Mouse (Mus musculus) midbrain, embryonic 11.5 days (tissue): Measurements from ENCODE around the gene Smc5. TPM values are rescaled to one million over a fixed set of nuclear protein-coding genes. Genes with fewer than 3 reads are reported as not detected.

ENCODE experiments used
- ATAC-seq: fragments of 200-750 bp; cut with Nextera tagmentation; 2 replicates; pipeline ENCODE4 v1.8.0; 2017; ENCODE audit warnings: moderate TSS enrichment, moderate library complexity; ENCODE audit not compliant: low FRiP score
- DNase-seq: peaks from one replicate; pipeline ENCODE4 v3.0.0; 2015; ENCODE audit warnings: low spot score; ENCODE audit errors: missing footprints
- H3K27ac ChIP-seq: fragments of 300-500 bp; sonication (generic); 2 replicates; pipeline ENCODE4 v1.5.1; 2014; ENCODE audit warnings: low read depth, low read length
- H3K27me3 ChIP-seq: fragments of 300-500 bp; sonication (generic); 2 replicates; pipeline ENCODE4 v1.6.1; 2014; ENCODE audit warnings: mild to moderate bottlenecking, low read length, moderate library complexity, mixed read lengths; ENCODE audit not compliant: control insufficient read depth, insufficient read depth
- H3K36me3 ChIP-seq: fragments of 300-500 bp; sonication (generic); 2 replicates; pipeline ENCODE4 v1.6.1; 2014; ENCODE audit warnings: mild to moderate bottlenecking, low read length, moderate library complexity, mixed read lengths; ENCODE audit not compliant: control insufficient read depth, insufficient read depth
- H3K4me1 ChIP-seq: fragments of 300-500 bp; sonication (generic); 2 replicates; pipeline ENCODE4 v1.6.1; 2014; ENCODE audit warnings: low read length; ENCODE audit not compliant: control insufficient read depth, insufficient read depth
- H3K4me2 ChIP-seq: fragments of 300-500 bp; sonication (generic); 2 replicates; pipeline ENCODE4 v1.6.1; 2014; ENCODE audit warnings: mild to moderate bottlenecking, moderate library complexity
- H3K4me3 ChIP-seq: fragments of 300-500 bp; sonication (generic); 2 replicates; pipeline ENCODE4 v1.5.1; 2014; ENCODE audit warnings: low read depth, low read length
- H3K9ac ChIP-seq: fragments of 300-500 bp; sonication (generic); 2 replicates; pipeline ENCODE4 v1.6.1; 2014; ENCODE audit warnings: low read length
- H3K9me3 ChIP-seq: fragments of 300-500 bp; sonication (generic); 2 replicates; pipeline ENCODE4 v1.6.1; 2016; ENCODE audit warnings: low read length; ENCODE audit not compliant: control insufficient read depth
- WGBS: fragments of 180-500 bp; shearing (Covaris S2); extraction: QIAGEN DNeasy Blood & Tissue Kit; methylation state at CpG from one replicate; pipeline ENCODE4 v1.1.7; 2014; 5-methylcytosine and 5-hydroxymethylcytosine counted together
- polyA plus RNA-seq: library from polyadenylated mRNA; unstranded; fragments of >200 nt; fragmentation: Nextera tagmentation; extraction: Ambion mirVana; gene quantifications from 2 replicates; pipeline ENCODE4 v1.2.1, GENCODE M21; 2014

The Smc5 gene
- polyA plus RNA-seq, 1 experiment from 2014 or later: 52.6 TPM

DNA sequence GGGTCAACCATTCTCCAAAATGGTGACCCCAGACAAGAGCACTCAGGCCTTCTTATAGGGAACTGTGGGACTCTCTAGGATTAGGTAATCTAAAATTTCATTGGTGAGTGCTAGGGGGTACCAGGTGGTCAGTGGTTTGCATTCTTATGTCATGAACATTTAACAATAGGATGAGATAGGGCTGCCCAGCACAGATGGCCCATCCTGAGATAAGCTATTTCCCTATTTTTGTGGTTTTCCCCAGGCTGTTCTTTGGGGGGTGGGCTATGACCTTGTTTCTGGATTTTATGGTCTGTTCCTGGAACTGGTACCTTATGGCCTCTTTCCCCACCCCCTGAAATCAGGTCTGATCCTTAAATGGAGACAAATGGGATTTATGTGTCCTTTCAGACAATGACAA is 23.5 kb upstream of the Smc5 start:
- no peaks in the 10 kb centered on the region for H3K4me1 ChIP-seq
- no peaks in the 10 kb centered on the region for H3K9me3 ChIP-seq
- peak; percentile 33 for DNase-seq
- no peak for ATAC-seq
- H3K36me3 ChIP-seq: no peaks in the 10 kb centered on the region
- no peak overlapping the region for H3K9ac ChIP-seq
- H3K27ac ChIP-seq: no peak overlapping the region
- H3K4me3 ChIP-seq: no peak overlapping the region
- H3K27me3 ChIP-seq: no peaks in the 10 kb centered on the region
- no peak overlapping the region for H3K4me2 ChIP-seq

DNA sequence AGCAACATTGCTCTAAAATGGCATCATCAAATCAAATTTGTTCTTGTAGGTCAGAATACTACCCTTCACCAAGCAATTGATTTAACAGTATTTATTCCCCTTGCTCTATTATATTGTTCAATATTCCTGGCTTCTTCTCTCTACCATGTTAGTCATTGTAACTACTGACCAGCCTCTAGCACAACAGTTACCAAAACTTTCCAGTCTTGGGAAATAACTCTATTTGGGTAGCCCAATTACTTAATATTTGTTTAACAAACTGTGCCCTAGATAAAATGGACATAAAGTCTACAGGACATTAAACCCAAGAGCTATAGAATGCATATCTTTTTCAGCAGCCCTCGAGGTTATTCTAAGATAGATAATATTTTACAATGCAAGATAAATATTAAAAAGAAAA is 15.6 kb upstream of the Smc5 start:
- Histone ChIP-seq H3K36me3 (no peaks in the 10 kb centered on the region), H3K27ac (no peak overlapping the region), H3K4me1 (no peaks in the 10 kb centered on the region), H3K27me3 (no peaks in the 10 kb centered on the region), H3K4me2 (no peak overlapping the region), H3K4me3 (no peak overlapping the region), H3K9ac (no peak overlapping the region), H3K9me3 (no peaks in the 10 kb centered on the region)
- ATAC-seq: no peak
- peak; percentile 17 for DNase-seq
- 76% methylated on average over 1 of the region's 1 CpGs for WGBS

DNA sequence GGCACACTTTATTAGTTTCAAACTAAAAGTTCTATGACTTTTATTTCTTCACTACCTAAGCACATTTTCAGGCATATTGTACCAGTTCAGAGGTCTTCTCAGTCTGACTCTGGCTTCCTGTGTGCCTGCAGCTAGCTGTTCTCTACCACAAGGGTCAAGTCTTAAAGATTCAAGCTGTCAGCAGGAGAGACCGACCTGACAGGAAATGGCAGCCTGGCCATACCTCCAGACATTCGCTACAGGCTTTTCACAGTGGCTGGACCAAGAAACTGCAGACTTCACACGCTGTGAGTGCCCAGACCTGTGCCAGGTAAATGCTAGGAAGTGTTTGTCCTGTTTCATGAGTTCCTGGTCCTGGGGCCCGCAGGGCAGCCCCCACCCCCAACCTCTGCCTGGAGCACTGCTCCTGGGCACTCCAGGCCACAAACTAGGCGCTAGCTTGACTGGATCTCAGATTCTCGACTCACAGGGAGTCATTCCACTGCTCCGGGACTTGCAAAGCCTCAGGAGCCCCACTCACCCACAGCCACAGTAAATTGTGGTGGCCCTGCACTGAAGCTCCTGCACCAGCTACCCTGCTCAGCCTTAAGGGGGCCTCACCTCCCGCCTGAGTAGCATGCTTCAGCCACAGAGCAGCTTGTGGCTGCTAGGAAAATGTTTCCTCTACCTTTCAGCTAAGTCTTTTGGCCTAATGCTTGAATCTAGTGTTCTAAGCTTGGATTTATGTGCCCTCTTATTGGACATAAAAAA is 8.4 kb upstream of the Smc5 start:
- no peak overlapping the region for H3K27ac ChIP-seq
- no peak for ATAC-seq

DNA sequence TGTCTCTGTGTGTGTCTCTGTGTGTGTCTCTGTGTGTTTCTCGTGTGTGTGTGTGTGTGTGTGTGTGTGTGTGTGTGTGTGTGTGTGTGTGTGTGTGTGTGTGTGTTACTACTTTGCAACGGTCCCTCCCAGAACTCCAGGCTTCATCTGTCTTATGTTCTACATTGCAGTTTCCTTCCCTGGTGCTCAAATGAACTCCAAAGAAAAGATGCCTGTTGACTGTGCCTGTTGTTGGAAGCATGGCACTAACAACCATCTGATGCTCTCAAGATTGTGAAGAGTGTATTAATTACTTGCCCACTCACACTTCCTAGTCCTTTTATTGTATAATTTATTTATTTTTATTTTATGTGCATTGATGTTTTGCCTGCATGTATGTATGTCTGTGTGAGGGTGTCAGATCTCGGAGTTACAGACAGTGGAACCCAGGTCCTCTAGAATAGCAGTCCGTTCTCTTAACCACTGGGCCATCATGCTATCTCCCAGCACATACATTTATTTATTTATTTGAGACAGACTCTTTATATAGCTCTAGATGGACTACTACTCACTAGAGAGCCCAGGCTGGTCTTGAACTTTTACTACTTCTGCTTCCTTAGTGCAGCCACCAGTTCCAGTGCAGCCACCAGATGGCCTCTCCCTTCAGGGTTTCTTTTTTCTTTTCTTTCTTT is 492 bp upstream of the Smc5 start:
- ATAC-seq (peak; percentile 36), DNase-seq (peak; percentile 79)
- H3K4me2 ChIP-seq: peak overlapping the region; percentile 62
- H3K36me3 ChIP-seq: no peaks in the 10 kb centered on the region
- H3K9me3 ChIP-seq: no peaks in the 10 kb centered on the region
- WGBS: 60% methylated on average over 4 of the region's 4 CpGs
- no peaks in the 10 kb centered on the region for H3K27me3 ChIP-seq
- H3K27ac ChIP-seq: no peak overlapping the region
- H3K4me3 ChIP-seq: peak overlapping the region; percentile 80
- peak overlapping the region; percentile 92 for H3K9ac ChIP-seq
- H3K4me1 ChIP-seq: peaks cover 9% of the 10 kb centered on the region

More for the DNA sequence above, 8.4 kb upstream of the Smc5 start:
- Histone ChIP-seq H3K9me3 (no peaks in the 10 kb centered on the region), H3K27me3 (no peaks in the 10 kb centered on the region), H3K9ac (no peak overlapping the region), H3K4me2 (no peak overlapping the region), H3K36me3 (no peaks in the 10 kb centered on the region), H3K4me3 (no peak overlapping the region), H3K4me1 (no peaks in the 10 kb centered on the region)
- 50% methylated on average over 8 of the region's 8 CpGs for WGBS
- DNase-seq: peak; percentile 61

DNA sequence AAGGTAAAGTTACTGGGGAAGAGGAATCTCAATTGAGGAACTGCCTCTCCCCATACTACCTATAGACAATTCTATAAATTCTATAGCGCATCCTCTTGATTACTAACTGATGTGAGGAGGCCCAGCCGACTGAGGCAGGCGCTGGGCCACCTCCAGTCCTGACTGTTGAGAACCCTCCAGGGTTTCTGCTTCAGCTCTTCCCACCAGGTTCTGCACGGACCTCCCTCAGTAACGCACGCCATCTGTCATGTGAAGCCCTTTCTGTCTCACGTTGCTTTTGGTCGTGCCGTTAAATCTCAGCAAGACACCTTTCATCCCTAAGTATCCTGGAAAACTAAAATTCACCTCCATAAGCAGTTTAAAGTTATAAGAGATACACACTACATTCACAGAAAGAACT is 16.9 kb downstream of the Smc5 start:
- ATAC-seq (no peak), DNase-seq (peak; percentile 45)
- no peaks in the 10 kb centered on the region for H3K4me1 ChIP-seq
- no peak overlapping the region for H3K4me3 ChIP-seq
- H3K27me3 ChIP-seq: no peaks in the 10 kb centered on the region
- H3K36me3 ChIP-seq: peaks cover 14% of the 10 kb centered on the region
- H3K9me3 ChIP-seq: no peaks in the 10 kb centered on the region
- no peak overlapping the region for H3K27ac ChIP-seq
- no peak overlapping the region for H3K9ac ChIP-seq
- H3K4me2 ChIP-seq: no peak overlapping the region
- WGBS: 87% methylated on average over 9 of the region's 9 CpGs

DNA sequence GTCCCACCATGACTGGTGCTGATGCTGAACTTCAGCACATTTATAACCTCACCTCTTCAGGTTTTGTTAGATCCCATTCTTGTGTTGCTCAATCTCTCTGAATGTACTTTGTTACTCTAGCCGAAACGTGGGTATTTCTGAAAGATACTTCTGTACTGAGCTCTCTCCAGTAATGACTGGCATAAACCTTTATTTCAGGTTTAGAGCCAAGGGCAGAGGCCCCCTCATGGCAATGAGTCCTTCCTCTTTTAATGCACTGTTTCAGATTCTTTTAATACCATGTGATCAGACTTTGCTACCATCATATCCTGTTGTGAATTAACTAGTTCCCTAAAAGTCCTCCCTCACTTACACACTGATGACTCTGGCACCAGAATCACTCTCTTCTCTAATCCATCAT is 27.2 kb downstream of the Smc5 start:
- H3K36me3 ChIP-seq: peaks cover 4% of the 10 kb centered on the region
- no peaks in the 10 kb centered on the region for H3K4me1 ChIP-seq
- 94% methylated on average over 2 of the region's 2 CpGs for WGBS
- no peaks in the 10 kb centered on the region for H3K27me3 ChIP-seq
- no peaks in the 10 kb centered on the region for H3K9me3 ChIP-seq
- H3K9ac ChIP-seq: no peak overlapping the region
- H3K4me2 ChIP-seq: no peak overlapping the region
- ATAC-seq (no peak), DNase-seq (peak; percentile 53)
- H3K4me3 ChIP-seq: no peak overlapping the region
- H3K27ac ChIP-seq: no peak overlapping the region

DNA sequence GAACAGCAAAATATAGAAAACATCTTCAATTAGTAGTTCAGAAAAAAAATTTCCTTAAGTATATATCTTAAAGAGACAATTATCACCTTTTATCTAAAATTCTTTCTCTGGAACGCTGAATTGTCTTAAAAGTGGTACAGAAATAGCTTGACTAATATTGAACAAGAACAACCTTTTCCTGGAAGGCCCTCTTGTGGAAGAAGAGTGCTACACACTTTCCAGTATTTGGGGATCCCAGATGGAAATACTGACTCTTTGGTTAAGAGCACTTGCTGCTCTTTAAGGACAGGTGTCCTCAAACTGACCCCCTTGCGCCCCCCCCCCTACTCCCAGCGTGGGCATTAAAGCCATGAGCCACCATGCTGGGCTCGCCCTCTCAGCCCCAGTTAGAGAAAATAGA is 48.6 kb downstream of the Smc5 start:
- DNase-seq (no peak), ATAC-seq (no peak)
- no peaks in the 10 kb centered on the region for H3K4me1 ChIP-seq
- H3K36me3 ChIP-seq: peaks cover 2% of the 10 kb centered on the region; the same call in 1 of the 2 replicates
- H3K27ac ChIP-seq: no peak overlapping the region
- no peak overlapping the region for H3K4me2 ChIP-seq
- 68% methylated on average over 4 of the region's 4 CpGs for WGBS
- no peak overlapping the region for H3K4me3 ChIP-seq
- H3K9ac ChIP-seq: no peak overlapping the region
- H3K27me3 ChIP-seq: no peaks in the 10 kb centered on the region
- no peaks in the 10 kb centered on the region for H3K9me3 ChIP-seq

DNA sequence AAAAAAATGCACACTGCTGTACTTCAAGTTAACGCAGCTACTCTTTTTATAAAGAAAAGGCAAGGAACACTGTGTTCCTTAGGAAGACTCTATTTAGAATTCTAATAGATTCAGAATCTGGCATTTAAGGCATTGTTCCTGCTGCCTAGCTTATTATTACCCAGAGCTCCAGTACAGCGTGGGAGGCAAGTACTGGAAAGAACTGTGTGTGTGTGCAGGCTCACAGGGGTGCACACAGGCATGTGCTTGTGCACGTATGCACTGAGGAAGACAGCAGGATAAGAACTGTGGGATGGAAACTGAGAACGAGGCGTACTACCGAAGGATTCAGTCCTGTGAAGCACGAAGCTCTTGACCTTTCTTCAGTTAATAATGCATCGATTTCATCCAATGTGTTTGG is 59.4 kb downstream of the Smc5 start:
- WGBS: 82% methylated on average over 8 of the region's 8 CpGs
- no peak for DNase-seq
- H3K36me3 ChIP-seq: no peaks in the 10 kb centered on the region
- no peak overlapping the region for H3K4me2 ChIP-seq
- no peaks in the 10 kb centered on the region for H3K9me3 ChIP-seq
- ATAC-seq: no peak
- no peak overlapping the region for H3K4me3 ChIP-seq
- no peaks in the 10 kb centered on the region for H3K4me1 ChIP-seq
- H3K9ac ChIP-seq: no peak overlapping the region
- H3K27me3 ChIP-seq: no peaks in the 10 kb centered on the region
- no peak overlapping the region for H3K27ac ChIP-seq

DNA sequence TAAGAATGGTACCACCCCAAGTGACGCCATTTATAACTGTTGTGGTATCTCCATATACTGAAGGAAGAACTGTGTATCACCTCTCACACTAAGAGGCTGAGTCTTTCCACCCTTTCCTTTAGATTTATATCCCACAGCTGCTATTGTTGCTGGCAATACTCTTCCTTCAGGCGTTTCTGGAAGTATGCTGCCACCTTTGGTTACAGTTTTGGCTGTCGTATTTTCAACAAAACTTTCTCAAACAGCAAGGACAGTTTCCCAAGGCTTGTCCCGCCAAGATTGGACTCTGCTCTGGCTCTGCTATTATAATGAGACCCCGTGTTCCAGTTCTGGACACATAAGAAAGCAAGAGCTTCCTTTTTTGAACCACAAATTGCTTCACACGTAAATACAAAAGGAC is 62.4 kb downstream of the Smc5 start:
- no peak for ATAC-seq
- H3K4me2 ChIP-seq: no peak overlapping the region
- DNase-seq: no peak

More for the DNA sequence above, 62.4 kb downstream of the Smc5 start:
- Histone ChIP-seq H3K27me3 (no peaks in the 10 kb centered on the region), H3K4me1 (no peaks in the 10 kb centered on the region), H3K9me3 (no peaks in the 10 kb centered on the region), H3K4me3 (no peak overlapping the region), H3K9ac (no peak overlapping the region), H3K27ac (no peak overlapping the region), H3K36me3 (no peaks in the 10 kb centered on the region)
- WGBS: 92% methylated on average over 6 of the region's 6 CpGs
